Mouse (Mus musculus) C2C12 (cell line): ENCODE measurements at regions not wholly inside any gene's neighbourhood (a gene's known extent, or its start where the extent isn't known, plus 50 kb on each side); places are given as distances from the start of the nearest gene placed in this dataset.

Experiments used
- CEBPB ChIP-seq: IDR thresholded peaks from one replicate; pipeline ENCODE4 v1.6.1; 2011; ENCODE audit warnings: low read depth, mild to moderate bottlenecking, control low read depth, moderate library complexity
- CTCF ChIP-seq: IDR thresholded peaks from one replicate; pipeline ENCODE4 v1.5.1; 2011; ENCODE audit not compliant: control insufficient read depth, insufficient read depth, insufficient read length
- MYOD1 ChIP-seq: IDR thresholded peaks from one replicate; pipeline ENCODE4 v1.6.1; 2011; ENCODE audit warnings: low read depth; ENCODE audit not compliant: control insufficient read depth, insufficient read length
- MYOG ChIP-seq: IDR thresholded peaks from one replicate; pipeline ENCODE4 v1.6.1; 2011; ENCODE audit not compliant: control insufficient read depth, insufficient read length; ENCODE audit errors: extremely low read depth
- USF1 ChIP-seq: IDR thresholded peaks from one replicate; pipeline ENCODE4 v1.6.1; 2011; ENCODE audit warnings: low read depth, mild to moderate bottlenecking, control low read depth, moderate library complexity

GRCm38 (mm10) chr13:98544051-98544450, 52.2 kb upstream of the Gm10320 start:
- TF ChIP-seq CTCF: no peak
- TF ChIP-seq USF1: no peak
- TF ChIP-seq MYOD1: no peak
- TF ChIP-seq CEBPB: no peak
- TF ChIP-seq MYOG: no peak
